Mouse (Mus musculus) liver, embryonic 12.5 days (tissue): ENCODE results near the gene Hmgb2. TPM values are rescaled to one million over a fixed set of nuclear protein-coding genes. Genes with fewer than 3 reads are reported as not detected.

ENCODE experiments used
- ATAC-seq: fragments of 200-750 bp; cut with Nextera tagmentation; 2 replicates; pipeline ENCODE4 v1.8.0; 2017; ENCODE audit warnings: moderate number of reproducible peaks, mild to moderate bottlenecking, moderate library complexity
- H3K27ac ChIP-seq: fragments of 300-500 bp; sonication (generic); 2 replicates; pipeline ENCODE4 v1.5.1; 2016; ENCODE audit warnings: mild to moderate bottlenecking
- H3K27me3 ChIP-seq: fragments of 300-500 bp; sonication (generic); replicated peaks from 2 replicates; pipeline ENCODE4 v1.6.1; 2016; ENCODE audit warnings: mild to moderate bottlenecking, moderate library complexity
- H3K36me3 ChIP-seq: fragments of 300-500 bp; sonication (generic); 2 replicates; pipeline ENCODE4 v1.6.1; 2016; ENCODE audit warnings: mild to moderate bottlenecking, moderate library complexity
- H3K4me1 ChIP-seq: fragments of 300-500 bp; sonication (generic); 2 replicates; pipeline ENCODE4 v1.6.1; 2016
- H3K4me2 ChIP-seq: fragments of 300-500 bp; sonication (generic); 2 replicates; pipeline ENCODE4 v1.6.1; 2016; ENCODE audit warnings: mild to moderate bottlenecking, moderate library complexity
- H3K4me3 ChIP-seq: fragments of 300-500 bp; sonication (generic); 2 replicates; pipeline ENCODE4 v1.5.1; 2016; ENCODE audit warnings: mild to moderate bottlenecking, moderate library complexity
- H3K9ac ChIP-seq: fragments of 300-500 bp; sonication (generic); 2 replicates; pipeline ENCODE4 v1.6.1; 2016; ENCODE audit warnings: mild to moderate bottlenecking, moderate library complexity
- H3K9me3 ChIP-seq: fragments of 300-500 bp; sonication (generic); replicated peaks from 2 replicates; pipeline ENCODE4 v1.6.1; 2016; ENCODE audit warnings: mild to moderate bottlenecking, moderate library complexity
- WGBS: fragments of 180-500 bp; shearing (Covaris S2); methylation state at CpG from one replicate; pipeline ENCODE4 v1.1.7; 2016; ENCODE audit not compliant: insufficient replicate concordance; 5-methylcytosine and 5-hydroxymethylcytosine counted together
- polyA plus RNA-seq: library from polyadenylated mRNA; unstranded; fragments of >200 nt; fragmentation: Nextera tagmentation; extraction: Ambion mirVana; gene quantifications from 2 replicates; pipeline ENCODE4 v1.2.1, GENCODE M21; 2016

Gene Hmgb2
- polyA plus RNA-seq: 380 and 430 TPM in 2 replicates

GRCm38 (mm10) chr8:57511316-57512118 is at the start of gene Hmgb2:
Hmgb2 (plus strand) TSS chr8:57511907.
- Histone ChIP-seq H3K27me3 (no peaks in the 10 kb centered on the region), H3K9ac (peak within 1 kb of the TSS; percentile 100), H3K9me3 (no peaks in the 10 kb centered on the region), H3K4me1 (peaks cover 36% of the 10 kb centered on the region), H3K4me2 (peak within 1 kb of the TSS; percentile 95), H3K36me3 (peaks cover 34% of the 10 kb centered on the region), H3K27ac (peak within 1 kb of the TSS; percentile 100), H3K4me3 (peak within 1 kb of the TSS; percentile 93)
- WGBS: under 1% methylated on average over 63 of the region's 63 CpGs
- ATAC-seq: peak; percentile 99

DNA sequence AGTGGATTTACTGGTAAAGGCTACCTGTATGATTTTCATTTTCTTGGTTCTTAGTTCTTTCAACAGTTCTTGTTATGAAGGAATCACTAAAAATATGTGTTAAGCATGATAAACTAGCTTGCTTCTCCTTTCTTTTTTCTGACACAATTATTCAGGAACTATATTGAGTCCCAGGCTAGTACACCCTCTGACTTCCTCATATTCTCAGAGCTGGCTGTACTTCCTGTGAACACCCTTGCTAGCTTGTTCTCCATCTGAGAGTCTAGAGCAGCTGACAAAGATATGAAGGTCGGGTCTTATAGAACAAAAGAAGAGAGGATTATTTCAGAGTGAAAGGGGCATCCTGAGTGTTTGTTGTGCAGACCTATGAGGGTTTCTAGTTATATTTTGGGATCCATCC is 48.9 kb upstream of the Hmgb2 start:
- no peaks in the 10 kb centered on the region for H3K27me3 ChIP-seq
- H3K4me3 ChIP-seq: no peak overlapping the region
- no peaks in the 10 kb centered on the region for H3K9me3 ChIP-seq
- no peaks in the 10 kb centered on the region for H3K36me3 ChIP-seq
- no peak for ATAC-seq
- H3K4me2 ChIP-seq: no peak overlapping the region
- H3K9ac ChIP-seq: no peak overlapping the region
- no peaks in the 10 kb centered on the region for H3K4me1 ChIP-seq
- 14% methylated on average over 1 of the region's 1 CpGs for WGBS
- no peak overlapping the region for H3K27ac ChIP-seq

DNA sequence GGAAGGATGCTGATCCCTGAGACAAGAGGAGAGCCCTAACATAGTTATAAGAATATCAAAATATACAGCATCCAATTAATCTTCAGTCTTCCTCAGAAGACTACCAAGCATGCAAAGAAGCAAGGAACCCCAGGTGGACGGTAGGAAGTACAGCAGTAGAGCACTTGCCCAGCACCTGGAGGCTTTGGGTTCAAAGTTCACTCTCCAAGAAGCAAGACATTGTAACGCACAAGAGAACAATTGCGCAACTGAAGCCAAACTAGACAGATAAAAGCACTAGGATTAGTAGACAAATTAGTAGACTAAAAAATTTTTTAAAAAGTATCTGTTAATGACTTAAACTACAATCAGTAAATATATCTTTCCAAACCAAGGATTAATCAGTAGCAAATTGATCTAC is 48.0 kb upstream of the Hmgb2 start:
- H3K36me3 ChIP-seq: no peaks in the 10 kb centered on the region
- no peak overlapping the region for H3K27ac ChIP-seq
- no peak overlapping the region for H3K4me2 ChIP-seq
- H3K9me3 ChIP-seq: no peaks in the 10 kb centered on the region
- no peak overlapping the region for H3K9ac ChIP-seq
- no peaks in the 10 kb centered on the region for H3K27me3 ChIP-seq
- no peaks in the 10 kb centered on the region for H3K4me1 ChIP-seq
- no peak for ATAC-seq
- H3K4me3 ChIP-seq: no peak overlapping the region
- WGBS: 76% methylated on average over 3 of the region's 3 CpGs

GRCm38 (mm10) chr8:57468624-57469023 is 43.1 kb upstream of the Hmgb2 start:
- H3K27me3 ChIP-seq: 0 out of 2 replicates have a peak, but pooled peaks cover 4% of the 10 kb centered on the region
- no peaks in the 10 kb centered on the region for H3K4me1 ChIP-seq
- no peak overlapping the region for H3K4me2 ChIP-seq
- H3K27ac ChIP-seq: no peak overlapping the region
- H3K4me3 ChIP-seq: no peak overlapping the region
- ATAC-seq: no peak
- no peaks in the 10 kb centered on the region for H3K36me3 ChIP-seq
- H3K9ac ChIP-seq: no peak overlapping the region
- 49% methylated on average over 5 of the region's 5 CpGs for WGBS
- no peaks in the 10 kb centered on the region for H3K9me3 ChIP-seq

DNA sequence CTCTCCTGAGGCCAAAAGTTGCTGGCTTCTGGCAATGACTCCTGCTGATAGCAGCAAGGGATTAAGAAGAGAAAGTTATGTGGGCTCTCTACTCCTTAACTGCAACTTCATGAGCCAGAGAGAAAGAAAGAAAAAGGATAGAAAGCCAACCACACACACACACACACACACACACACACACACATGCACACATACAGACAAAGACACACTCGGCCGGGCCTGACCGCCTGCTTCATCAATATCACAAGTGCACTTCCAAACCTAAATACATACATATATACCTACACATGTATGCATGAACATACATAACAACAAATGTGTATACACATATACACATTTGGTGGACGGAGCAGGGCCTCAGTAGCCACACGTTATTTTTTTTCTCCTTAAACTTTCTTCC is 40.8 kb upstream of the Hmgb2 start:
- Histone ChIP-seq H3K4me1 (no peaks in the 10 kb centered on the region), H3K27me3 (0 out of 2 replicates have a peak, but pooled peaks cover 4% of the 10 kb centered on the region), H3K27ac (no peak overlapping the region), H3K9me3 (no peaks in the 10 kb centered on the region), H3K36me3 (no peaks in the 10 kb centered on the region), H3K4me2 (no peak overlapping the region), H3K4me3 (no peak overlapping the region), H3K9ac (no peak overlapping the region)
- ATAC-seq: no peak
- WGBS: 69% methylated on average over 5 of the region's 5 CpGs

GRCm38 (mm10) chr8:57473751-57474150 is 38.0 kb upstream of the Hmgb2 start:
- no peak overlapping the region for H3K4me2 ChIP-seq
- 0 out of 2 replicates have a peak, but pooled peaks cover 4% of the 10 kb centered on the region for H3K27me3 ChIP-seq
- WGBS: 72% methylated on average over 6 of the region's 6 CpGs
- no peak overlapping the region for H3K4me3 ChIP-seq
- H3K27ac ChIP-seq: no peak overlapping the region
- H3K36me3 ChIP-seq: no peaks in the 10 kb centered on the region
- H3K4me1 ChIP-seq: no peaks in the 10 kb centered on the region
- no peak overlapping the region for H3K9ac ChIP-seq
- no peak for ATAC-seq
- H3K9me3 ChIP-seq: no peaks in the 10 kb centered on the region

DNA sequence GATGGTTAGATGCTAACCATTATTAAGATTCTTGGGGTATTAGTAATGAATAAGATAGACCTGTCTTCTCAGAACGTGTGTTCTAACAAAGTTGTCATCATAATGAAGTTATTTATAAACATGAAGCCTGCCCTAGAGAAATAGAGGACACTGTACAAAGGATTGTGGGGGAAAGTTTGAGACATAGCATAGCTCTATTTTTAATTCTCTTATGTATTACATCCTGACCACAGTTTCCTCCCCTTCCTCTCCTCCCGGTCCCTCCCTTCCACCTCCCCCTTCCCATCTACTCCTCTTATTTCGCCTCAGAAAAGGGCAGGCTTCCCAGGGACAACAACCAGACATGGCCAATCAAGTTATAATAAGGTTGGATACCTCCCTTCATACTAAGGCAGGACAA is 33.3 kb upstream of the Hmgb2 start:
- no peaks in the 10 kb centered on the region for H3K27me3 ChIP-seq
- H3K9ac ChIP-seq: no peak overlapping the region
- H3K4me2 ChIP-seq: no peak overlapping the region
- no peak overlapping the region for H3K4me3 ChIP-seq
- no peaks in the 10 kb centered on the region for H3K4me1 ChIP-seq
- H3K9me3 ChIP-seq: no peaks in the 10 kb centered on the region
- ATAC-seq: no peak
- peaks cover 16% of the 10 kb centered on the region for H3K36me3 ChIP-seq
- H3K27ac ChIP-seq: no peak overlapping the region
- WGBS: 44% methylated on average over 3 of the region's 3 CpGs

GRCm38 (mm10) chr8:57479700-57480099 is 32.0 kb upstream of the Hmgb2 start:
- ATAC-seq: no peak
- Histone ChIP-seq H3K4me2 (no peak overlapping the region), H3K27me3 (no peaks in the 10 kb centered on the region), H3K4me1 (no peaks in the 10 kb centered on the region), H3K9ac (no peak overlapping the region), H3K4me3 (no peak overlapping the region), H3K36me3 (peaks cover 19% of the 10 kb centered on the region), H3K27ac (no peak overlapping the region), H3K9me3 (no peaks in the 10 kb centered on the region)
- WGBS: 82% methylated on average over 8 of the region's 8 CpGs

GRCm38 (mm10) chr8:57480606-57481005 is 31.1 kb upstream of the Hmgb2 start:
- ATAC-seq: no peak
- no peak overlapping the region for H3K27ac ChIP-seq
- WGBS: 68% methylated on average over 4 of the region's 4 CpGs
- H3K36me3 ChIP-seq: peaks cover 19% of the 10 kb centered on the region
- H3K4me1 ChIP-seq: peaks cover 4% of the 10 kb centered on the region
- H3K9ac ChIP-seq: no peak overlapping the region
- no peaks in the 10 kb centered on the region for H3K27me3 ChIP-seq
- no peak overlapping the region for H3K4me2 ChIP-seq
- H3K4me3 ChIP-seq: no peak overlapping the region
- H3K9me3 ChIP-seq: no peaks in the 10 kb centered on the region

DNA sequence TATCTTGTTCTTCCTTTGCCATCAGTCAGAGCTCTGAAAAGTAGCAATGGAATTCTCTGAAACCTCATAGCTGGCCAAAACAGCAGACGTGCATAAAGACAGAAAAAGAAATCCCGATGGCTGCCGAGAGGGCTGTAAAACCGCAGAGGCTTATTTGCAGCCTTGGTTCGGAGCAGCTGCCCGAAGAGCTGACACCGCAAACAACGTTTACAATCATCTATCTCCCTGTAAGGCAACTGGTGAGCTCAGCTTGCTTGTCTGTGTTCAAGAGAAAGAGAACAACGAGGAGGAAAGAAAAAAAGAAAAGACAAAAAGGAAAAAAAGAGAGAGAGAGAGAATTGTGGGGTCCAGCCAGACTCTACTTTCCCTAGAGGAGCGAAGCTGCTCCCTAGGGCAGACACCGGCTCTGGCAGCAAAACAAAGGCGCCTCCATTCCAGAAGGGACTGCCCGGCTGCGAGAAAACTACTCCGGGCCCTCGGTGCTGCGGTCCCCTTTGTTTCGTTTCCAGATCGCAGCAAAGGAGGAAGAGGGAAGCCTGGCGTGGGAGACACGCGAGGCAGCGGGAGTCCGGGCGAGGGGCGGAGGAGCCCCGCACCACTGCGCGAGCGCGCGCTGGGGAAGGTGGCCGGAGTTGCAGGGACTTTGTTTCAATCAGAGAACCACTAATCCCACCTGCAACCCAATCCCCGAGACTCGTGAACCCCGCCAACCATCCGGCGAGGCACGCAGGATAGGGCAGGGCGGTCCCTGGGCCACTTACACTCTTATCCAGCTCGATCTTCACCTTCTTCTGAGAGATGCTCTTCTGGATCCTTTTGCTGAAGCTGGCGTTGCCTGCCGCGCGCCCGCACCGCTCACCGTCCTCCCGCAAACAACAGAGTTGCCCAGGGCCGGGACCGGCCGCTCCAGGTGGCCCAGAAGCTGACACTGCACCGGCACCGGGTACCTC is 24.9 kb upstream of the Hmgb2 start:
- H3K27ac ChIP-seq: peak overlapping the region; percentile 82
- peak; percentile 50 for ATAC-seq
- H3K4me3 ChIP-seq: peak overlapping the region; percentile 89
- no peaks in the 10 kb centered on the region for H3K27me3 ChIP-seq
- peaks cover 34% of the 10 kb centered on the region for H3K4me1 ChIP-seq
- peak overlapping the region; percentile 94 for H3K4me2 ChIP-seq
- H3K9me3 ChIP-seq: no peaks in the 10 kb centered on the region
- H3K36me3 ChIP-seq: peaks cover 13% of the 10 kb centered on the region
- peak overlapping the region; percentile 90 for H3K9ac ChIP-seq
- under 1% methylated on average over 54 of the region's 54 CpGs for WGBS

GRCm38 (mm10) chr8:57487441-57488155 is 24.1 kb upstream of the Hmgb2 start, which contains the start of gene Sap30:
Sap30 (minus strand) TSS chr8:57487860.
- peak; percentile 96 for ATAC-seq
- peak within 1 kb of the TSS; percentile 90 for H3K9ac ChIP-seq
- peaks cover 39% of the 10 kb centered on the region for H3K4me1 ChIP-seq
- H3K4me2 ChIP-seq: peak within 1 kb of the TSS; percentile 94
- peak within 1 kb of the TSS; percentile 94 for H3K27ac ChIP-seq
- no peaks in the 10 kb centered on the region for H3K27me3 ChIP-seq
- H3K9me3 ChIP-seq: no peaks in the 10 kb centered on the region
- H3K36me3 ChIP-seq: peaks cover 7% of the 10 kb centered on the region; the same call in 1 of the 2 replicates
- under 1% methylated on average over 65 of the region's 66 CpGs for WGBS
- H3K4me3 ChIP-seq: peak within 1 kb of the TSS; percentile 89
